Mouse (Mus musculus) olfactory bulb, adult 2 months (tissue): Measurements from ENCODE around the gene 9130023H24Rik. TPM values are rescaled to one million over a fixed set of nuclear protein-coding genes. Genes with fewer than 3 reads are reported as not detected.
A peak's percentile ranks its signal among the peaks of the same experiment; 100 is the strongest.

Experiments
- H3K27ac ChIP-seq: fragments of 200-500 bp; 2 replicates; pipeline ENCODE4 v1.5.1; 2012; ENCODE audit warnings: low read depth, low read length; ENCODE audit not compliant: insufficient read depth
- H3K4me1 ChIP-seq: fragments of 200-500 bp; 2 replicates; pipeline ENCODE4 v1.6.1; 2012; ENCODE audit warnings: low read length; ENCODE audit not compliant: control insufficient read depth, insufficient read depth
- H3K4me3 ChIP-seq: fragments of 200-500 bp; 2 replicates; pipeline ENCODE4 v1.5.1; 2012; ENCODE audit warnings: mild to moderate bottlenecking, low read depth, low read length, moderate library complexity; ENCODE audit not compliant: insufficient read depth
- CTCF ChIP-seq: fragments of 200-500 bp; IDR thresholded peaks from 2 replicates; pipeline ENCODE4 v1.5.1; 2012; ENCODE audit warnings: low read depth, mild to moderate bottlenecking, low read length, moderate library complexity; ENCODE audit not compliant: insufficient read depth
- POLR2A ChIP-seq: fragments of 200-500 bp; IDR thresholded peaks from 2 replicates; pipeline ENCODE4 v1.6.1; 2012; ENCODE audit warnings: mild to moderate bottlenecking, low read depth, low read length, moderate library complexity; ENCODE audit not compliant: insufficient read depth
- WGBS: fragments of 180-500 bp; shearing (Covaris S2); methylation state at CpG from one replicate; pipeline ENCODE4 v1.1.7; 2018; 5-methylcytosine and 5-hydroxymethylcytosine counted together
- polyA plus RNA-seq: library from polyadenylated mRNA; stranded (reverse); fragments of >200 nt; gene quantifications from 2 replicates; pipeline ENCODE4 v1.2.4, GENCODE M21; 2012; ENCODE audit warnings: low replicate concordance; ENCODE audit not compliant: missing spikeins, insufficient read depth, insufficient read length

9130023H24Rik gene
- polyA plus RNA-seq, 1 experiment, result not detected

DNA sequence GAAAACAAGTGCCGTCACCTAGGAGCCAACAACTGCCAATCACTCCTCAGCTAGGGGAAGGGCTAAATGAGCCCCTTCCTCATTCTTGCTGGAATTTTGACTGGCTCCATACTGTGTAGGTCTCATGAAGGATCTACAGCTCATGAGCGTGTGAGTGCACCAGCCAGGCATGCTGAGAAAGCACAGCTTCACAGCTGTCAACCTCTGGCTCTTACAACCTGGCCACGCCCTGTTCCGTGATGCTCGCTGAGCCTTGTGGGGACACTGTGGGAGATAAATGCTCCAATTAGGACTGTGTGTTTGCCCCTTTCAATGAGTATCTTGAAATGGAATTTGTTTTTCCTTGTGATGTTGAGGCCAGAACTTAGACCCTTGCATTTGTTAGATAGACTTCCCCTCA is 12.2 kb upstream of the 9130023H24Rik start:
- peaks cover 22% of the 10 kb centered on the region for H3K4me1 ChIP-seq
- TF ChIP-seq CTCF (no peak), POLR2A (no peak)
- WGBS, result 92% methylated on average over 5 of the region's 5 CpGs
- no peak overlapping the region for H3K4me3 ChIP-seq
- H3K27ac ChIP-seq, result no peak overlapping the region

GRCm38 (mm10) chr7:128248081-128249042 is 10.5 kb upstream of the 9130023H24Rik start:
- TF ChIP-seq POLR2A (no peak), CTCF (no peak)
- Histone ChIP-seq H3K4me1 (peaks cover 22% of the 10 kb centered on the region), H3K4me3 (no peak overlapping the region), H3K27ac (no peak overlapping the region)
- 88% methylated on average over 10 of the region's 10 CpGs for WGBS

DNA sequence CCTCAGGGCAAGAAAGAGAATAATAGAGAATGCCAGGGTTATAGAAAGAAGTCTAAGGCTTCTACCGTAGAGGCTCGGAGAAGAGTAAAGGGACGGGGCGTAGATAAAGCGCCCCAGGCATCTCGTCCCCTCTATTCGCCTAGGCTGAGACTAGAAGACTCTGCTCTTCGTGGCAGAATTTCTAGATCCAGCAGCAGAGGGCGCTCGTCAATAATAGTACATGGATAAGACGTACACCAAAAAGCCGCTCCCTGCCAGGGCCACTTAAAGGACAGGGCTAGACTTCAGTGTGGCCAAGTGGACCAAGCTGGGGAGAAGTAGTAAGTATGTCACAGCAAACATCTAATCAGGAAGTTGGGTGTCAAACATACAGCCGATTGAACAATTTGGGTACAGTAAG is 9.6 kb upstream of the 9130023H24Rik start:
- 0 out of 2 replicates have a peak, but pooled peaks have one; percentile 27 for TF ChIP-seq CTCF
- no peak for TF ChIP-seq POLR2A
- WGBS, result 1% methylated on average over 13 of the region's 13 CpGs
- H3K4me3 ChIP-seq, result peak overlapping the region; percentile 40
- H3K27ac ChIP-seq, result peak overlapping the region; percentile 35; the same call in 1 of the 2 replicates
- H3K4me1 ChIP-seq, result peaks cover 13% of the 10 kb centered on the region

DNA sequence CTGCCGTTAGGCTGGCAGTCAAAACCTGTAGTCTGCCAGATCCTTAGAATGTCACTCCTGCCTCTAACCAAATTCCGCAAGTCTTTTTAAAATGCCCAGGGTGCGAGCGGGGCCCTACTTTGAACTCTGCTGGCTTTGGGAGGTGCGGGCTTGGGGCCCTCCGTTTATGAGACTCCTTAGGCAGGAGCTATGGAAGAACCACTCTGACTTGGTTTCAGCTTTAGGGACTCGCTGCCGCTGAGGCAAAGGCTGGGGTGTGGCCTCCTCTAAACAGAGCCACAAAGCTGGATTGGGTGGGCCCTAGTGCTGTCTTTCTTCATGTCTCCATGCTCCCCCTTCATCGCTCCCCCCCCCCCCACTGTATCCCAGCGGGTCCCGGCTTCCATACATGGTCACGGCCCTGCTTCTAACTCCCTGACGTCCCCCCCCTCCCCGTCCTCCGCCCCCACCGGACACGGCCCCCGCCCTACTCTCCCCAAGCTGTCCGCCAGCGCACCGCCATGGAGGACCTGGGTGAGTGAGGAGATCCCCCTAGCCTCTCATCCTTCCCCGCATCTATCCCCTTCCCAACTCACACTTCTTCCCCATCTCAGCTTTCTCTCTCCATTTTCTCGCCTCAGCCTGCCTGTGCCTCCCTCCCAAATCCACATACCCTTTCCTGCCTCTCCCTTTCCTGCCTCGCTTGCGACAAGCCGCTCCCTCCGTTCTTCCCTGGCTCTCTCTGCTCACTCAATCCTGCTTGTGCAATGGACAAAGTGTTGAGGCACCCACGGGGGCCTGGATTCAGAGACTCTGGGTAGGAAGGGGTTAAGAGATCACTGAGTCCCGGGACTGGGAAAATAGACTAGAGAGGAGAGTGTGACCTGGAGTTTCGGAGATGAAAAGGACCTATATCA is 8.9 kb upstream of the 9130023H24Rik start, which contains the start of gene Tgfb1i1:
Tgfb1i1 (plus strand) TSS at position 317 of the 896 bp plus-strand sequence.
- TF ChIP-seq CTCF (no peak), POLR2A (no peak)
- peak within 1 kb of the TSS; percentile 40 for H3K4me3 ChIP-seq
- H3K27ac ChIP-seq, result peak within 1 kb of the TSS; percentile 35; the same call in 1 of the 2 replicates
- WGBS, result 3% methylated on average over 27 of the region's 30 CpGs
- H3K4me1 ChIP-seq, result peaks cover 7% of the 10 kb centered on the region

GRCm38 (mm10) chr7:128245547-128245946 is 7.7 kb upstream of the 9130023H24Rik start:
- no peak for TF ChIP-seq POLR2A
- WGBS, result 85% methylated on average over 4 of the region's 4 CpGs
- Histone ChIP-seq H3K4me3 (no peak overlapping the region), H3K27ac (no peak overlapping the region), H3K4me1 (peaks cover 7% of the 10 kb centered on the region)

- WGBS, result 90% methylated on average over 18 of the region's 18 CpGs
- TF ChIP-seq POLR2A (no peak), CTCF (no peak)
- Histone ChIP-seq H3K27ac (no peak overlapping the region), H3K4me3 (no peak overlapping the region), H3K4me1 (peaks cover 10% of the 10 kb centered on the region)
These were observed 6.7 kb upstream of the 9130023H24Rik start for GRCm38 (mm10) chr7:128244410-128245025.

DNA sequence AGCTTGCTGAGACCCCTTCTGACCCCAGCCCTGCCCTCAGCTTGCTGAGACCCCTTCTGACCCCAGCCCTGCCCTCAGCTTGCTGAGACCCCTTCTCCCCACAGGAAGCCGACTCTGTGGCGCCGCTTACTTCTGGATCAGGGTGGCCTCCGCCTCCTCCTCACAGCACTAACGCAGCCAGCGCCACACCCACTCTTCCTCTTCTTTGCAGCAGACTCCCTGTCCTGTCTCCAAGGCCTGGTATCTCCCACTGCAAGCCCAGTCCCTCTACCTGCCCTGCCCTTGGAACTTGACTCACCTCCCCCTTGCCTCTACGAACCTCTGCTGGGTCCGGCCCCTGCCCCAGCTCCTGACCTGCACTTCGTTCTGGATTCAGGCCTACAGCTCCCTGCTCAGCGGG is 6.1 kb upstream of the 9130023H24Rik start:
- peaks cover 10% of the 10 kb centered on the region for H3K4me1 ChIP-seq
- H3K27ac ChIP-seq, result no peak overlapping the region
- H3K4me3 ChIP-seq, result no peak overlapping the region
- no peak for TF ChIP-seq POLR2A
- no peak for TF ChIP-seq CTCF
- 75% methylated on average over 10 of the region's 10 CpGs for WGBS

DNA sequence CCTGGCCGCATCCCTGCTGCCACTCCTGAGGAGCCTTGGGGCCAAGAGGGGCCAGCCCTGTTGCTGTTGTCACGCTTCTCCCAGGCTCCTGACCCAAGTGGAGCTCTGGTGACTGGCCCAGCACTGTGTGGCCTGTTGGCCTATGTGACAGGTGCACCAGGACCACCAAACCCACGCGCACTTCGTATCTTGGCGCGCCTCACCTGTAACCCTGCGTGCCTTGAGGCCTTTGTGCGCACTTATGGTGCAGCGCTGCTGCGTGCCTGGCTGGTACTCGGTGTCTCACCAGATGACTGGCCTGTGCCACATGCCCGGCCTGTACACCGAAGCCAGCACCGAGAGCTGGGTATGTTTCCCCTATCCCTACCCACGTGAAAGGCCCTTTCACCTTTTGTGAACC is 4.5 kb upstream of the 9130023H24Rik start:
- Histone ChIP-seq H3K4me1 (peaks cover 10% of the 10 kb centered on the region), H3K27ac (no peak overlapping the region), H3K4me3 (no peak overlapping the region)
- WGBS, result 96% methylated on average over 16 of the region's 16 CpGs
- no peak for TF ChIP-seq POLR2A
- no peak for TF ChIP-seq CTCF
